Mouse (Mus musculus) gastrocnemius, postnatal 10 days (tissue): ENCODE results near the gene Gm20924. TPM values are rescaled to one million over a fixed set of nuclear protein-coding genes. Genes with fewer than 3 reads are reported as not detected.
"Not testable (repeated sequence)": the region's sequence is repeated elsewhere in the genome, so short reads cannot be mapped to it uniquely, and the experiment has no call there.

Source experiments
- DNase-seq: peaks from one replicate; pipeline ENCODE4 v3.0.0; 2021; ENCODE audit warnings: mixed read lengths
- long read RNA-seq, 2 experiments: library from polyadenylated mRNA; stranded (forward); transcript quantifications; one replicate each; pipeline ENCODE4 v2.0.0; 2021
- total RNA-seq, 2 experiments: library from RNA; stranded (reverse); gene quantifications; 2 replicates each; pipeline ENCODE4 v1.2.3; 2021

Gene Gm20924
- not detected for total RNA-seq
- long read RNA-seq, experiment 1: 0 reads
- long read RNA-seq, experiment 2: 0 reads

DNA sequence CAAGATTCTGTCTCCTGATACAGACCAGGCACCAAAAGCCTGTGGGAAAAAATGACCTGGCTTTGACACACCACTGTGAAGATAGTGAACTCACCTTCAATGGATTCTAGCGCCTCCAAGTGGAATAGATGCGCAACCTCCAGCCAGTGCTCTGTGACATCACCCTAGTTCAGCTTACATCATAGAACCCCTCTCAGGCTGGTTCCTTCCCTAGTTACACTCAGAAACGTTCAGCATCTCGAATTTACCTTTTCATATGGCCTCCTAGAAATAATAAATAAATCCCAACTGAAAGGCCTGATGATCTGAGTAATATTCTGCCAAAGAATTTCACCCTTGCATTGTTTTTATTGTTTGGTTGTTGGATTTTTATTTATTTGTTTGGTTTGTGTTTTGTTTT, at the start of gene Gm20924:
Gene Gm20924 (minus strand): TSS at position 101 of the 400 bp plus-strand sequence.
- DNase-seq: not testable (repeated sequence)

Other genes starting within 250 kb of the Gm20924 start
- gene Gm20736, start 170.2 kb upstream of the Gm20924 start, total RNA-seq: not detected